Mouse (Mus musculus): ENCODE data around the gene Cbr2.

Gene Cbr2

GRCm38 (mm10) chr11:120711980-120712604 is 19.8 kb downstream of the Cbr2 start:
- DNase-seq (ENCODE audit: low read depth), result no peak

- DNase-seq (ENCODE audit: low read depth), result no peak
Measured at GRCm38 (mm10) chr11:120710672-120711071, 21.2 kb downstream of the Cbr2 start.

- DNase-seq (ENCODE audit: low read depth), result no peak
Measured at GRCm38 (mm10) chr11:120709551-120709950, 22.4 kb downstream of the Cbr2 start.

GRCm38 (mm10) chr11:120707969-120708368 is 23.9 kb downstream of the Cbr2 start:
- DNase-seq (ENCODE audit: low read depth), result no peak

GRCm38 (mm10) chr11:120707225-120707624 is 24.7 kb downstream of the Cbr2 start:
- no peak for DNase-seq (ENCODE audit: low read depth)

- no peak for DNase-seq (ENCODE audit: low read depth)
Measured at GRCm38 (mm10) chr11:120706120-120706519, 25.8 kb downstream of the Cbr2 start.

- DNase-seq (ENCODE audit: low read depth), result no peak
Measured at GRCm38 (mm10) chr11:120704486-120705325, 27.2 kb downstream of the Cbr2 start.

- DNase-seq (ENCODE audit: low read depth), result no peak
Measured at GRCm38 (mm10) chr11:120703696-120704454, 28.0 kb downstream of the Cbr2 start.

GRCm38 (mm10) chr11:120697741-120698140 is 34.2 kb downstream of the Cbr2 start:
- DNase-seq (ENCODE audit: low read depth), result no peak

GRCm38 (mm10) chr11:120696568-120696967 is 35.3 kb downstream of the Cbr2 start:
- DNase-seq (ENCODE audit: low read depth), result no peak

GRCm38 (mm10) chr11:120695641-120696040 is 36.3 kb downstream of the Cbr2 start:
- DNase-seq (ENCODE audit: low read depth), result no peak

- no peak for DNase-seq (ENCODE audit: low read depth)
Measured at GRCm38 (mm10) chr11:120695184-120695583, 36.7 kb downstream of the Cbr2 start.

- DNase-seq (ENCODE audit: low read depth), result no peak
Measured at GRCm38 (mm10) chr11:120693461-120693860, 38.5 kb downstream of the Cbr2 start.

GRCm38 (mm10) chr11:120692471-120693011 is 39.4 kb downstream of the Cbr2 start:
- DNase-seq (ENCODE audit: low read depth), result no peak

- DNase-seq (ENCODE audit: low read depth), result no peak
Measured at GRCm38 (mm10) chr11:120689365-120689764, 42.5 kb downstream of the Cbr2 start.

- DNase-seq (ENCODE audit: low read depth), result no peak
Measured at GRCm38 (mm10) chr11:120686650-120687272, 45.2 kb downstream of the Cbr2 start.

- DNase-seq (ENCODE audit: low read depth), result no peak
Measured at GRCm38 (mm10) chr11:120684660-120685059, 47.3 kb downstream of the Cbr2 start.

GRCm38 (mm10) chr11:120684086-120684485 is 47.8 kb downstream of the Cbr2 start:
- DNase-seq (ENCODE audit: low read depth), result no peak

- DNase-seq (ENCODE audit: low read depth), result no peak
Measured at GRCm38 (mm10) chr11:120683536-120683935, 48.4 kb downstream of the Cbr2 start.

GRCm38 (mm10) chr11:120682683-120683082 is 49.2 kb downstream of the Cbr2 start:
- no peak for DNase-seq (ENCODE audit: low read depth)

GRCm38 (mm10) chr11:120679909-120680308 is 52.0 kb downstream of the Cbr2 start:
- DNase-seq (ENCODE audit: low read depth), result no peak

Measured in c-Kit-positive CD71-negative TER-119-negative erythroid progenitor cells, embryonic 14.5 days (primary cell).